Mouse (Mus musculus): Measurements from ENCODE around the gene Zdhhc19. TPM values are rescaled to one million over a fixed set of nuclear protein-coding genes. Genes with fewer than 3 reads are reported as not detected.
A peak's percentile ranks its signal among the peaks of the same experiment; 100 is the strongest.

Gene Zdhhc19
- polyA plus RNA-seq, 1 experiment from 2014 or later, result not detected

DNA sequence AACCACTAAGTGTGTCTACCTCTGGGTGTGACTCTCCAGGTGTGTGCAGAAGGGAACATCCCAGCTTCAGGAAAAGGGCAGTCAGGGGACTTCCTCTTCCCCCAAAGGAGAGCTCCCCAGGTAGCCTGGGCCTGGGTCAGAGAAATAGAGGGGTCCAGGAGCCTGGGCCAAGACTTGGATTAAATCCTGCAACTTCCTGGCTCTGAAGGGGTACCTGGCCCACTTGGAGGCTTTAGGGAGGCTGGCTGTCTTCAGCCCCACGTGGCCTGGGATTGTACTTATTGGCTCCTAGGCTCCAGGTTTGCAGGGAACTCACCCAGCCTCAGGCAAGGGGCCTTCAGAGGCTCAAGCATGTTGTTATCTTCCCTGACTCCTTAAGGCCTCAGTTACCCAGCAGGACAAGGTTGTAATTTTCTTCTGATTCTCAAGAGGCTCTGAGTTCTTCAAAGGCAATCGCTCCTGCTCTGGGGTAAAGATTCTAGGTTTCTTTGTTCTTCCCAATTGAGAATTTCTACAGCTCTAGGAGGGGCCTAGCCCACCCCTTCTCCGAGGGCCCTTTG, 12.5 kb downstream of the Zdhhc19 start:
- Histone ChIP-seq H3K27me3 (no peaks in the 10 kb centered on the region), H3K9me3 (no peaks in the 10 kb centered on the region), H3K4me1 (peaks cover 19% of the 10 kb centered on the region; the same call in 1 of the 2 replicates), H3K4me2 (no peak overlapping the region), H3K9ac (no peak overlapping the region), H3K4me3 (no peak overlapping the region), H3K36me3 (no peaks in the 10 kb centered on the region), H3K27ac (no peak overlapping the region)
- 39% methylated on average over 3 of the region's 3 CpGs for WGBS
- no peak for ATAC-seq (ENCODE audit: insufficient number of reproducible peaks, insufficient read depth, low FRiP score, low TSS enrichment, low read depth)

DNA sequence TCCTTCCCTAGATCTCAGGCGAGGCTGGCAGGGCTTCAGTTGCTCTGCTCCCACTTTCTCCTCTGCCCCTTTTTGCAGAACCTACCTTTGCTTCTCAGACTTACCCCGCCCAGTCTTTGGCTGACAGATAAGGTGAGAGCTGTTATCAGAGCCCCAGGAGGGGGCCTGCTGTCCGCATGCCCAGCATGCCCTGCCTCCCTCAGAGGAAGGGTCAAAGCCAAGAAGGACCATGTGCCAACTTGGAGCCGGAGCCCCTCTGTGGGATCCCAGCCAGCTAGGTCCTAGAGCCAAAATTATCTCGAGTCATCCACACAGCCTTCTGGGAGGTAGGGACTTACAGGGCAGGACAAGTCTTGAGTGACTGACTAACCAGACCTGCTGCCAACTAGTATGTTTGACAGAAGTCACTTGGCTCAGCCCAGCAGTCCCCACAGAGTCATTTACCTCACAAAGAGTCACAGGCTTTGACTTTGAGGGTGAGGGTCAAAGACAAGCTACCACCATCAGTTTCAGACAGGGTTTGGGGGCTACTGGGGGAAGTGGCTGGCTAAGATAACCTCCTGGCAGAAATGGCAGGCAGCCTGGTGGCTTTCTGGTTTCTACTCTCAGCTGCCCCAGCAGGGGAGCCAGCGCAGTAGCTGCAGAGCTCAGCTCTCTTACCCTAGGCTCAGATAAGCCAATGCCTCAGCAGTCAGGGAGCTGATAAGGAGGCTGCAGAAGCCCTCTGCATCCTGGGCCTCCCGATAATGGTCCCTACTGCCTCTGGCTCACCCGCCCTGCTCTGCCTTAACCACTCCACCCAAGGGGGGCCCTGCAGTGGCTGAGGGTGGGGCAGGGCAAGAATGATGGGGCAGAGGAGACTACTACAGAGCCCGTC, 13.2 kb downstream of the Zdhhc19 start:
- no peak overlapping the region for H3K4me3 ChIP-seq
- no peak overlapping the region for H3K27ac ChIP-seq
- 62% methylated on average over 9 of the region's 9 CpGs for WGBS
- H3K27me3 ChIP-seq, result no peaks in the 10 kb centered on the region
- H3K9me3 ChIP-seq, result no peaks in the 10 kb centered on the region
- no peaks in the 10 kb centered on the region for H3K36me3 ChIP-seq
- H3K4me2 ChIP-seq, result no peak overlapping the region
- peak; percentile 52; the same call in 1 of the 2 replicates for ATAC-seq (ENCODE audit: insufficient number of reproducible peaks, insufficient read depth, low FRiP score, low TSS enrichment, low read depth)
- H3K9ac ChIP-seq, result no peak overlapping the region
- H3K4me1 ChIP-seq, result peaks cover 19% of the 10 kb centered on the region; the same call in 1 of the 2 replicates

DNA sequence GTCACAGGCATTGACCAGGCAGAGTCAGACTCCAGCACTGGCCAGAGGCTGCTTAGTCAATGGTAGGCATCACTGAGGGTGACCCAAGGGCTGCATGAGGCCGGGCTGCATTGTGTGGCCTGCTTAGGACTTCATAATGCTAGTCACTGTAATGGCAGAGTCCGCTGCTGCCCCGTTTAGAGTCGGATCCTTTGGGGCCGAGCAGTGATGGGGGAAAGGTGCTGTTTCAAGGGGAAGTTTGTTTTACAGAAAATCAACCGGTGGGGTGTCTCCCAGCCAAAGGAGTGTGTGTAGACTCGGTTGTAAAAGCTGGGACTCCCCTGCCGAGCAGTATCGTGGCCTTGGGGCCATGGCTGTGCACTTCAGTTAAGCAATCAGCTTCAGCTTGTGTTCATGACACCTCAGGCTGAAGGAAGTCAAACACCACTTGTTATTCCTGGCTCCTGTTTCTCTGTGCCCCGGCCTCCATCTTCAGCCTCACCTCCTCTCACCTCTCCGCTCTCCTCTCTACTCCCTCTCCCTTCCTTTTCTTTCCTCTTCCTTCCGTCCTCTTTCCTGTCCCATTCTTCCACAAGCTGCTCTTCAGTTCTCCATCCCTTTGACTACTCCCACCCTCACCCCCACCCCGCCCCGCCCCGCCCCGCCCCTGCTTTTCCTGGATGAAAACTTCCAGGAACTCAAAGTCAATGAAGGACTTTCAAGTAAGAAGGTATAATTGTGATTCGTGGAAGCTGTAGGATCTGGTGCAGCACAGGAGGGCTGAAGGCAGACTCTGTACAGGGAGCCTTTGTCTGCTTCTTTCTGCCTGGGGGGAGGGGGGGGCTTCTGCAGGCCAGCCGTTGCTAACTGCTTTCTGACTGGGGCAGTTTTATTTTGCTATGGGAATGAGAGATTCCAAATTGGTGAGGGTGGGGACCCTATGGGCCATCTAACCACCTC, 14.6 kb downstream of the Zdhhc19 start:
- H3K4me3 ChIP-seq, result no peak overlapping the region
- ATAC-seq (ENCODE audit: insufficient number of reproducible peaks, insufficient read depth, low FRiP score, low TSS enrichment, low read depth), result no peak
- no peaks in the 10 kb centered on the region for H3K27me3 ChIP-seq
- no peaks in the 10 kb centered on the region for H3K36me3 ChIP-seq
- H3K9ac ChIP-seq, result no peak overlapping the region
- H3K4me1 ChIP-seq, result peaks cover 20% of the 10 kb centered on the region
- H3K4me2 ChIP-seq, result no peak overlapping the region
- WGBS, result 64% methylated on average over 18 of the region's 18 CpGs
- no peaks in the 10 kb centered on the region for H3K9me3 ChIP-seq
- no peak overlapping the region for H3K27ac ChIP-seq

DNA sequence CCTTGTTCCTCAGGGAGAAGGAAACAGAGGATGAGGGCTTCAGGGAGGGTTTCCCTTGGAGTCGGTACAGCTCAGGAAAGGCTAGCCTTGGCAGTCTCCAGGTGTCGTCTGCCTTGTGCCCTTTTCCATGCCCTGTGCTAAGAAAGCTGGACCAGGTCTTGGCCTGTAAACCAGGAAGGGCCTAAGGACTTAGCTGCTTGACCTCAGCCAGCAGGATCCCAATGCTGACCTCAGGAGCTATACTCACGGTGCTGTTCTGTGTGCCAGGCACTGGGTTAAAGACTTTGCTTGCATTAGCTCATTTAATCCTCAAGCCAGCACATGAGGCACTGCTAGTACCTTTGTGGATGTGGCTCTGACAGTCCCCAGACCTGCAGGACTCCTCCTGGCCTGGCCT, 15.3 kb downstream of the Zdhhc19 start:
- Histone ChIP-seq H3K27ac (no peak overlapping the region), H3K36me3 (no peaks in the 10 kb centered on the region), H3K27me3 (no peaks in the 10 kb centered on the region), H3K9ac (no peak overlapping the region), H3K4me1 (peaks cover 26% of the 10 kb centered on the region), H3K4me3 (no peak overlapping the region), H3K4me2 (no peak overlapping the region), H3K9me3 (no peaks in the 10 kb centered on the region)
- WGBS, result 67% methylated on average over 3 of the region's 3 CpGs
- no peak for ATAC-seq (ENCODE audit: insufficient number of reproducible peaks, insufficient read depth, low FRiP score, low TSS enrichment, low read depth)

DNA sequence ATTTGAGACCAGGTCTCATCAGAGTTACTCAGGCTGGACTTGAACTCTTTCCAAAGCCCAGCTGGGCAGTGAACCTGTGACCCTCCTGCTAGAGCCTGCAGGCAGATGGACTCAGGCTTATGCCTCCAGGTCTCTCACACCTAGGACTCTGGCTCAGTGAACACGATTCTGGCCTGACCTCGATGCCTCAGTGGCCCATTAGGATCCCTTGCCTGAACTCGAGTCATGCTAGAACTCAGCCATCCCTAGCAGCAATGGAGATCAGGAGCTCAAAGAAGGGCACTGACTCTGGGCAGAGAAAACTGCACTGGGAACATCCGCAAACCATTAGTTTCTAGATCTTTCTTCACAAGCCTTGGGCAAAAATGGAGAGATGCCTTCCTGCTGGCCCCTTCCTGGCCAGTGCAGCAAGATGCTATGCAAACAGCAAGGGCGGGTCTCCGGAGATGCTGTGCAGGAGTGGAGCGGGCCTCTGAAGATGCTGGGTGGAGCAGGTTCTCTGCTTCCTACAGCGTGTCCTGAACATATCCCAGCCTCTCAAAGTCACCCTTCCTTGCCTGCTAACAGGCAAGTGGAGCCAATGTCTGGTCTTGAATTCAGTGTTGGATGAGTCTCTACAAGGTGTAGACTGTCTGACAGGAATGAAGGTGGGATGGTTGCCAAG, 15.9 kb downstream of the Zdhhc19 start:
- Histone ChIP-seq H3K4me2 (no peak overlapping the region), H3K4me3 (no peak overlapping the region), H3K4me1 (peaks cover 31% of the 10 kb centered on the region), H3K9ac (no peak overlapping the region), H3K9me3 (no peaks in the 10 kb centered on the region), H3K27me3 (no peaks in the 10 kb centered on the region), H3K36me3 (no peaks in the 10 kb centered on the region), H3K27ac (no peak overlapping the region)
- no peak for ATAC-seq (ENCODE audit: insufficient number of reproducible peaks, insufficient read depth, low FRiP score, low TSS enrichment, low read depth)
- 90% methylated on average over 8 of the region's 8 CpGs for WGBS

DNA sequence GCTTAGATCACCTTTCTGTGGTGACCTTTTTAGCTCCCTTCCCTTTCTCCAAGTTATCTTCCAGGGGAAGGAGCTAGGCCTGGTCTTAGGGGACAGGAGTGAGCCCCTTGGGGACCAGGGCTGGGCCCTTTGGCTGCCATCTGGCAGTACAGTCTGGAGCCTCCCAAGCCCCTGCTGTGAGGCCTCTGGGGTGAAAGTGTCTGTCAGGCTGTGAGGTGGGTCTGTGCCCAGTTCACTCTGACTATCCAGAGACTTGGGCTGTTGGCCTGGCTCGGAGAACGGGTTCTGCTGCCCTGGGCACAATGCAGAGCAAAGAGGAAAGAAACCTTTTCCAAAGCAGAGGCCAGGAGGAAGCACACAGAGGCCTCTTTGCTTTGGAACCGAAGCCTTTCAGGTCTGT, 16.9 kb downstream of the Zdhhc19 start:
- Histone ChIP-seq H3K9ac (no peak overlapping the region), H3K4me2 (no peak overlapping the region), H3K36me3 (no peaks in the 10 kb centered on the region), H3K4me1 (peaks cover 31% of the 10 kb centered on the region), H3K9me3 (no peaks in the 10 kb centered on the region), H3K4me3 (no peak overlapping the region), H3K27me3 (no peaks in the 10 kb centered on the region), H3K27ac (peak overlapping the region; percentile 30; the same call in 1 of the 2 replicates)
- no peak for ATAC-seq (ENCODE audit: insufficient number of reproducible peaks, insufficient read depth, low FRiP score, low TSS enrichment, low read depth)
- WGBS, result 71% methylated on average over 3 of the region's 3 CpGs

DNA sequence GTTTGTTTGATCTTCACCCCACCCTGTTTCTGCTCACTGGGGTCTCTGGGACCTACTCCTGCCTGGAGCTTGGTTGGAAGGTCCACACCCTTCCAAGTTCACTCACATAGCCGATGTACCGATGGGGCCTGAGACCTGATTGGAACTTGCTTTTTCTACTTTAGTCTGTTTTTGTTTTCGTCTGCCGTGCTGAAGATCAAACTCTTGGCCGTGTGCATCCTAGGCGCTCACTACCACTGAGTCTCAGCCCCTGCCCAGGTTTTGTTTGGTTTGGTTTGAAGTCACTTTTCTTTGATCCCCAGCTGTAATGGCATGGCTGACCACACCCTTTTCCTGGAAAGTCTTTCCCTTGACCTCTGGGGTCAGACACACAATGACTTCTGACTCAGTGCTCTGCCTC, 17.3 kb downstream of the Zdhhc19 start:
- Histone ChIP-seq H3K36me3 (no peaks in the 10 kb centered on the region), H3K9me3 (no peaks in the 10 kb centered on the region), H3K27ac (no peak overlapping the region), H3K9ac (no peak overlapping the region), H3K27me3 (no peaks in the 10 kb centered on the region), H3K4me2 (no peak overlapping the region), H3K4me3 (no peak overlapping the region), H3K4me1 (peaks cover 31% of the 10 kb centered on the region)
- 90% methylated on average over 6 of the region's 6 CpGs for WGBS
- no peak for ATAC-seq (ENCODE audit: insufficient number of reproducible peaks, insufficient read depth, low FRiP score, low TSS enrichment, low read depth)

DNA sequence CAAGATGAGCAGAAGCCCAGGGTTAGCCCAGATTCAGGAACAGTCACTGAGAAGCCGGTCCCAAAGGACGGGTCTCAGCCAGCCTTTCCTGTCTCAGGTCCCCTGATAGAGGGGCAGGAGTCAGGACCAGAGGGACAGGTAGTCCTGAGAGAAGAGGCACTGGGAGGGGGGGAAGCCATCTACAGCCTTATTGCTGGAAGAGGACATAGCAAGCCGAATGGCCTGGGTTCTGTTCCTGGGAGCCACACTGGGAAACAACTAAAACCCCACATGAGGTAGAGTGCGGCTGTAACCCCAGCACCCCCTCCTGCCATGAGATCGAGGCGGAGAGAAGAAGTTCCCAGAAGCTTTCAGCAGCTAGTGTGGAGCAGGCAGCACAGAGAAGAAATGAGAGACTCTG, 17.9 kb downstream of the Zdhhc19 start:
- Histone ChIP-seq H3K4me1 (peaks cover 31% of the 10 kb centered on the region), H3K27me3 (no peaks in the 10 kb centered on the region), H3K9ac (no peak overlapping the region), H3K4me3 (no peak overlapping the region), H3K9me3 (no peaks in the 10 kb centered on the region), H3K4me2 (no peak overlapping the region), H3K27ac (no peak overlapping the region), H3K36me3 (no peaks in the 10 kb centered on the region)
- no peak for ATAC-seq (ENCODE audit: insufficient number of reproducible peaks, insufficient read depth, low FRiP score, low TSS enrichment, low read depth)
- WGBS, result 91% methylated on average over 6 of the region's 6 CpGs

DNA sequence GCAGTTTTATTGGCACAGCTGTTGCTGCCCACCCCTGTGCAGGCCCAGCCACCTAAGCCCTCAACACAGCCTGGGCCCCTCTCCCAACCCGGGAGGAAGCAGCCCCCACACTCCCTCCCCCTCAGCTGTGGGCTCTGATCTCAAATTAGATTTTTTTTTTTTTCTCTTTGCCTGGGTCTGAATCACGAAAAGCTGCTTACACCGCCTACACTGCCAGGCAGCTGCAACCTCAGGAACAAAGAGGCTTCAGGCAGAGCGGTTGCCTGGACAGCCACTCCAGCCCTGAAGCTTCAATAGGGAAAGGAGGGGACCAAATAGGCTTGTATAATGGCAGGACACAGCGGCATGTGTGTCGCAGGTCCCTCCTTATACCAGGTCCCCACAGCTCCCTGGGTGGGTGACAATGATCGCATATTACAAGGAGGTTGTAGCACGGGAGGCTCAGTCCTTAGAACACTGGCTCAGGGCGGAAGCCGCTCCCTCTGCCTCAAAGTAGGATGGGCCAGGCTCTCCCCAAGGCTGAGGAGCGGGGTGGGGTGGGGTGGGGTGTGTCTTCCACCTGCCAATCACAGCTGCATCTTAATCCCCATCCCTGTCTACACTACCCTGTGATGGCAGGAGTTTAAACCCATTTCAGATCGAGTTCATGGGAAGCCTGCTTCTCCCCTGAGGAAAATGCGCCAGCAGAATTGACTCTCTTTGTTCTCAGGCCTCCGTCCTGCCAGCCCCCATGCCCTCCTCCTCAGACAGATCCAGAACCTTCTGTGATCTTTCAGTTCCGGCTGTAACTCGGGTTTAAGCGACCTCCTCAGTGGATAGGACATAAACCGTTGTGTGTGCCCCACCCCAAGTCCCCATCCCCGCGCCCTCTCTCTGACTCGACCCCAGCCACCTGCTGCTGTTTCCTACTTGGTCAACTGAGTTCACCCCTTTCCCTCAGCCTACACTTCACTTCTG, 20.2 kb downstream of the Zdhhc19 start:
- peak overlapping the region; percentile 65 for H3K9ac ChIP-seq
- H3K27ac ChIP-seq, result peak overlapping the region; percentile 94
- WGBS, result 11% methylated on average over 21 of the region's 21 CpGs
- ATAC-seq (ENCODE audit: insufficient number of reproducible peaks, insufficient read depth, low FRiP score, low TSS enrichment, low read depth), result peak; percentile 70
- peaks cover 34% of the 10 kb centered on the region for H3K4me1 ChIP-seq
- H3K27me3 ChIP-seq, result no peaks in the 10 kb centered on the region
- H3K4me2 ChIP-seq, result peak overlapping the region; percentile 57
- no peaks in the 10 kb centered on the region for H3K9me3 ChIP-seq
- peak overlapping the region; percentile 30 for H3K4me3 ChIP-seq
- no peaks in the 10 kb centered on the region for H3K36me3 ChIP-seq

DNA sequence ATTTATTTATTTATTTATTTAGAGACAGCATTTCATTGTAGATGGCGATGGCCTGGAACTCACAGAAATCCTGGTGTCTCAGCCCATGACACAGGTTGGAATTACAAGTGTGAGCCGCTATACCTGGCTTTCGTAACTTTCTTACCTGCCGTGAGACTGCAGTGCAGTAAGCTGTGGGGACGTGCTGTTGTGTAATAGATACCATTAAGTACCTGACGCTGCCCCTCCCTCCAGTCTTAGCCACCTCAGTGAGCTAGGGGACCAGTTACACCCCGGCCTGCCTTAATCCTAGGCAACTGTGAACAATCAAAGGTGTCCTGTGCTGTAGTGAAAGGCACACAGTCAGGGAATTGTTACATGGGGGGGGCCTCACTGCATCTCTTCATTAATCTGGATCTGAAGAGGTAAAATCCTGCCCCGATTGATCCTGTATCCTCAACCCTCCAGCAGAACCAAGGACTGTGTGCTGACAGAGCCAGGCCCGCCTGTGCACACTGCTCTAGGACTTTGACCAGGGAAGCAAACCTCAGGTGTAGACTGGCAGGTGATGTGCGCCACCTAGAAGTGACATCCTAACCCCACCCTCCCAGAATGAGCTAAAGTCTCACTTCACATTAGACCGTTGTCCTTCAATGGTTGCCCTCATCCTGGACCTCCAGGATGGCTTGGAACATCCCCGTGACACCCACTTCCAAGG, 21.9 kb downstream of the Zdhhc19 start:
- Histone ChIP-seq H3K27me3 (no peaks in the 10 kb centered on the region), H3K27ac (no peak overlapping the region), H3K9ac (no peak overlapping the region), H3K4me1 (peaks cover 28% of the 10 kb centered on the region), H3K36me3 (no peaks in the 10 kb centered on the region), H3K4me3 (no peak overlapping the region), H3K9me3 (no peaks in the 10 kb centered on the region), H3K4me2 (no peak overlapping the region)
- WGBS, result 79% methylated on average over 12 of the region's 12 CpGs
- ATAC-seq (ENCODE audit: insufficient number of reproducible peaks, insufficient read depth, low FRiP score, low TSS enrichment, low read depth), result no peak
